Mouse (Mus musculus) hindbrain, postnatal 0 days (tissue): ENCODE results near the gene Pzp. TPM values are rescaled to one million over a fixed set of nuclear protein-coding genes. Genes with fewer than 3 reads are reported as not detected.
A peak's percentile ranks its signal among the peaks of the same experiment; 100 is the strongest.

ENCODE experiments used
- ATAC-seq: fragments of 200-750 bp; cut with Nextera tagmentation; 2 replicates; pipeline ENCODE4 v1.8.0; 2017; ENCODE audit warnings: mild to moderate bottlenecking, moderate TSS enrichment, moderate library complexity
- DNase-seq: peaks from one replicate; pipeline ENCODE4 v3.0.0-alpha.2; 2015; ENCODE audit warnings: low spot score
- H3K27ac ChIP-seq: fragments of 300-500 bp; sonication (generic); 2 replicates; pipeline ENCODE4 v1.5.1; 2014; ENCODE audit warnings: mild to moderate bottlenecking
- H3K27me3 ChIP-seq: fragments of 300-500 bp; sonication (generic); 2 replicates; pipeline ENCODE4 v1.6.1; 2014; ENCODE audit warnings: low read length, mixed read lengths; ENCODE audit not compliant: insufficient read depth
- H3K36me3 ChIP-seq: fragments of 300-500 bp; sonication (generic); 2 replicates; pipeline ENCODE4 v1.6.1; 2014; ENCODE audit warnings: low read length, mixed read lengths; ENCODE audit not compliant: insufficient read depth
- H3K4me1 ChIP-seq: fragments of 300-500 bp; sonication (generic); 2 replicates; pipeline ENCODE4 v1.6.1; 2014; ENCODE audit warnings: antibody characterized with exemption, low read length, mixed read lengths; ENCODE audit not compliant: insufficient read depth
- H3K4me2 ChIP-seq: fragments of 300-500 bp; sonication (generic); 2 replicates; pipeline ENCODE4 v1.6.1; 2014; ENCODE audit warnings: low read depth, mild to moderate bottlenecking, low read length, moderate library complexity, mixed read lengths
- H3K4me3 ChIP-seq: fragments of 300-500 bp; sonication (generic); 2 replicates; pipeline ENCODE4 v1.5.1; 2014; ENCODE audit warnings: low read length
- H3K9ac ChIP-seq: fragments of 300-500 bp; sonication (generic); replicated peaks from 2 replicates; pipeline ENCODE4 v1.6.1; 2014; ENCODE audit warnings: mild to moderate bottlenecking, low read length, moderate library complexity, mixed read lengths
- H3K9me3 ChIP-seq: fragments of 300-500 bp; sonication (generic); 2 replicates; pipeline ENCODE4 v1.6.1; 2016; ENCODE audit warnings: low read length, mixed read lengths
- CTCF ChIP-seq: IDR thresholded peaks from 2 replicates; pipeline ENCODE4 v1.5.1; 2016; ENCODE audit warnings: antibody characterized with exemption, control low read depth, low read depth
- WGBS: fragments of 180-500 bp; shearing (Covaris S2); extraction: QIAGEN DNeasy Blood & Tissue Kit; methylation state at CpG from one replicate; pipeline ENCODE4 v1.1.7; 2014; 5-methylcytosine and 5-hydroxymethylcytosine counted together
- polyA plus RNA-seq: library from polyadenylated mRNA; unstranded; fragments of >200 nt; fragmentation: Nextera tagmentation; extraction: Ambion mirVana; gene quantifications from 2 replicates; pipeline ENCODE4 v1.2.1, GENCODE M21; 2015
- total RNA-seq: library from RNA; depleted of rRNA; stranded (reverse); fragments of >200 nt; gene quantifications from 2 replicates; pipeline ENCODE4 v1.2.3, GENCODE M21; 2014; rRNA removed

Gene Pzp
- total and polyA plus RNA-seq, 2 experiments from 2014 or later: 0.03 TPM; not detected in 1

DNA sequence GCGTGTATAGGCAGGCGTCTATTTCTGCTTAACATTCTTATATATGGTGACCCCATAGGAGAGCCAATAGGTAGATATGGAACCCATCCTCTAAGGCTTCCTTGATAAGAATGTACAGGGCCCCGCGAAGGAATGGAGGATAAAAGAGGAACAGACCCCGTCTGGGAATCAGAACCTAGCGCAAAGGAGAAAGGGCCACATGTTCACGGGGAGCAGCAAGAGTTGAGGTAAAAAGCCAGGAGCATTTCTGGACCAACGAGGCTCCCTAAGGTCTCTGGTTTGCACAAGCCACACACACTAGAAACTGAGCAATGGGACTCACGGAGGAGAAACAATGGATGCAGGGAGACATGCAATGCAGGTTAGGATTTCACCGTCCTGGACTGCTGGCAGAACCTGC, 89.2 kb downstream of the Pzp start:
- H3K9ac ChIP-seq: peak overlapping the region; percentile 93
- peaks cover 35% of the 10 kb centered on the region for H3K36me3 ChIP-seq
- DNase-seq: no peak

DNA sequence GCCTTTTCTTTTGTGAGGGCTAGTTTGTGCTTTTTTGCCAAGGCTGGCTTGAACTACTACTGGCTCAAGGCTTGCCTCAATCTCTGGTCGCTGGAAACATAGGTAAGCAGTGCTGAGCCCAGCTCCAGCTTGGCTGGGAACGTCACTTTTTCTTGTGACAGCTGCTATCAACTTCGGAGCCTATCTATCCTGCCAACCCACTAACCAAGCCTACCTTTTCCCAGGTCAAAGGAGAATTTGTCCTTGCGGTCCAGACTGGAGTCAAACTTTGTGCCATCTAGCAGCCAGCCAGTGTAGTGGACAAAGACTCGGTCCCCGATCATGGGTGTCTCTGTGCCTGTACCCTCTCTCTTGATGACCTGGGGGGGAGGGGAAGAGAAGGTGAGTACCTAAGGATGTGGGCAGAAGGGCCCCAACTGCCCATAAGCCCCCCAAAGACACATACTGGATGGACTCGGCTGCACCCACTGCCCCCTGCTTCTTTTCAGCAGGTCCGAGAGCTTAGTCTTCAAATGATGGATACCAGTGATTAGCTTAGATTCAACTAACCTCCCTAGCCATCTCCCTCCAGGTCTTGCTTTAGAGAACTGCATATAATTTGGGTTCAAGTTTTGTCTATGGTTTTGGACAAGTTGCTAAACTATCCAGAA, 90.0 kb downstream of the Pzp start:
- Histone ChIP-seq H3K4me3 (peak overlapping the region; percentile 97), H3K27me3 (no peaks in the 10 kb centered on the region), H3K36me3 (peaks cover 43% of the 10 kb centered on the region), H3K9me3 (no peaks in the 10 kb centered on the region), H3K9ac (peak overlapping the region; percentile 93; the same call in 1 of the 2 replicates), H3K4me1 (no peaks in the 10 kb centered on the region; the same call in none of the 2 replicates), H3K27ac (no peak overlapping the region), H3K4me2 (peak overlapping the region; percentile 80)
- 88% methylated on average over 8 of the region's 8 CpGs for WGBS
- no peak for TF ChIP-seq CTCF
- DNase-seq (no peak), ATAC-seq (no peak)

More for the DNA sequence above, 89.2 kb downstream of the Pzp start:
- Histone ChIP-seq H3K4me1 (no peaks in the 10 kb centered on the region; the same call in none of the 2 replicates), H3K4me3 (peak overlapping the region; percentile 97), H3K9me3 (no peaks in the 10 kb centered on the region), H3K27ac (peak overlapping the region; percentile 90), H3K27me3 (no peaks in the 10 kb centered on the region), H3K4me2 (peak overlapping the region; percentile 80)
- ATAC-seq: no peak
- no peak for TF ChIP-seq CTCF
- 3% methylated on average over 10 of the region's 10 CpGs for WGBS

DNA sequence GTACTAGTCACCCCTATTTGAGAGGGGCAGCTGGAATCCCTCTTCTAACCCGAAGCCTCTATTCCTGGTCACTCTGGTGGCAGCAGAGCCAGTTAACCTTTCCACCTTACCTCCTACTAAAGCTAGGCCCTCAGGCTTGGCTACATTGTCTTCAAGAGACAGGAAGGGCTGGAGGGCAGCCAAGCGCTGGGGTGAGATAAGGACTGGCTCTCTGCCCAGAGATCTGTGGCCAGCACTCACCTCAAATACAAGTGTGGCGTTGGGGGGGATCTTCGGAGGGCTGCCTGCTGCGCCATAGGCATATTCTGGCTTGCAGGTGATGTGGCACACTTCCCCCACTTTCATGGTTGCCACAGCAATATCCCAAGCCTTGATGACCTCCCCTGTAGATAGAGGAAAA, 91.0 kb downstream of the Pzp start:
- no peak overlapping the region for H3K9ac ChIP-seq
- no peak overlapping the region for H3K4me3 ChIP-seq
- no peaks in the 10 kb centered on the region; the same call in none of the 2 replicates for H3K4me1 ChIP-seq
- no peak overlapping the region for H3K4me2 ChIP-seq
- H3K27me3 ChIP-seq: no peaks in the 10 kb centered on the region
- no peak for ATAC-seq
- 70% methylated on average over 5 of the region's 5 CpGs for WGBS
- peak; percentile 42 for DNase-seq
- H3K9me3 ChIP-seq: no peaks in the 10 kb centered on the region
- peaks cover 51% of the 10 kb centered on the region for H3K36me3 ChIP-seq
- H3K27ac ChIP-seq: no peak overlapping the region
- TF ChIP-seq CTCF: no peak

Other genes starting within 250 kb of the Pzp start
- gene Tead4, start 225.9 kb downstream of the Pzp start, total RNA-seq: 0.84 and 0.97 TPM in 2 replicates
- gene Tead4, start 225.9 kb downstream of the Pzp start, polyA plus RNA-seq: 0.45 and 0.77 TPM in 2 replicates
- gene Tulp3, start 170.9 kb downstream of the Pzp start, total RNA-seq: 12.8 and 16.4 TPM in 2 replicates
- gene Tulp3, start 170.9 kb downstream of the Pzp start, polyA plus RNA-seq: 15.8 and 17.5 TPM in 2 replicates
- gene Rhno1, start 163.8 kb downstream of the Pzp start, total RNA-seq: 22.8 and 23.1 TPM in 2 replicates
- gene Rhno1, start 163.8 kb downstream of the Pzp start, polyA plus RNA-seq: 53.9 and 55.2 TPM in 2 replicates
- gene Foxm1, start 163.8 kb downstream of the Pzp start, total RNA-seq: 9.7 and 14.4 TPM in 2 replicates
- gene Foxm1, start 163.8 kb downstream of the Pzp start, polyA plus RNA-seq: 7.2 and 7.5 TPM in 2 replicates
- 1.4 TPM in 1 of 2 replicates, not detected in the other for gene Tex52, start 151.3 kb downstream of the Pzp start, total RNA-seq
- gene Tex52, start 151.3 kb downstream of the Pzp start, polyA plus RNA-seq: 0.20 and 0.25 TPM in 2 replicates
- not detected in 2 replicates for gene Gm44596, start 151.2 kb downstream of the Pzp start, total RNA-seq
- gene Gm44596, start 151.2 kb downstream of the Pzp start, polyA plus RNA-seq: not detected in 2 replicates
- gene Nrip2, start 127.4 kb downstream of the Pzp start, total RNA-seq: 8.4 and 13.5 TPM in 2 replicates
- 9.8 and 10.8 TPM in 2 replicates for gene Nrip2, start 127.4 kb downstream of the Pzp start, polyA plus RNA-seq
- 33.7 and 80.8 TPM in 2 replicates for gene Itfg2, start 101.8 kb downstream of the Pzp start, total RNA-seq
- gene Itfg2, start 101.8 kb downstream of the Pzp start, polyA plus RNA-seq: 34.0 and 34.1 TPM in 2 replicates
- 161 and 164 TPM in 2 replicates for gene Fkbp4, start 88.0 kb downstream of the Pzp start, total RNA-seq
- 238 and 246 TPM in 2 replicates for gene Fkbp4, start 88.0 kb downstream of the Pzp start, polyA plus RNA-seq
- 0.79 and 1.6 TPM in 2 replicates for gene A2ml1, start 54.9 kb upstream of the Pzp start, total RNA-seq
- gene A2ml1, start 54.9 kb upstream of the Pzp start, polyA plus RNA-seq: 13.2 and 13.8 TPM in 2 replicates
- not detected in 2 replicates for gene Klrb1a, start 96.8 kb upstream of the Pzp start, total RNA-seq
- not detected in 2 replicates for gene Klrb1a, start 96.8 kb upstream of the Pzp start, polyA plus RNA-seq
- gene Clec2h, start 135.7 kb upstream of the Pzp start, total RNA-seq: not detected in 2 replicates
- gene Clec2h, start 135.7 kb upstream of the Pzp start, polyA plus RNA-seq: not detected in 2 replicates
- gene Klrb1, start 196.3 kb upstream of the Pzp start, total RNA-seq: 0.31 and 1.9 TPM in 2 replicates
- gene Klrb1, start 196.3 kb upstream of the Pzp start, polyA plus RNA-seq: 1.1 and 1.2 TPM in 2 replicates